Mouse (Mus musculus): ENCODE results near the gene Cyp2s1.

- TF ChIP-seq CTCF (IDR thresholded peaks at IDR 0.05; ENCODE audit: low read depth, low read length), result no peak
- no peak for TF ChIP-seq POLR2A (IDR thresholded peaks at IDR 0.05; ENCODE audit: insufficient read depth, low read length)
Observed at GRCm38 (mm10) chr7:25831557-25832530, 15.1 kb upstream of the Cyp2s1 start.
